Mouse (Mus musculus) C2C12 (cell line): ENCODE measurements at regions not wholly inside any gene's neighbourhood (a gene's known extent, or its start where the extent isn't known, plus 50 kb on each side); places are given as distances from the start of the nearest gene placed in this dataset.

ENCODE experiments used
- CEBPB ChIP-seq: IDR thresholded peaks from one replicate; pipeline ENCODE4 v1.6.1; 2011; ENCODE audit warnings: low read depth, mild to moderate bottlenecking, control low read depth, moderate library complexity
- CTCF ChIP-seq: IDR thresholded peaks from one replicate; pipeline ENCODE4 v1.5.1; 2011; ENCODE audit not compliant: control insufficient read depth, insufficient read depth, insufficient read length
- FOSL1 ChIP-seq: IDR thresholded peaks from one replicate; pipeline ENCODE4 v1.8.0; 2011; ENCODE audit warnings: mild to moderate bottlenecking, low read length; ENCODE audit not compliant: poor library complexity, insufficient read depth, severe bottlenecking
- MAX ChIP-seq: IDR thresholded peaks from one replicate; pipeline ENCODE4 v1.6.1; 2011; ENCODE audit warnings: mild to moderate bottlenecking, control low read depth
- MYOD1 ChIP-seq: IDR thresholded peaks from one replicate; pipeline ENCODE4 v1.6.1; 2011; ENCODE audit warnings: low read depth; ENCODE audit not compliant: control insufficient read depth, insufficient read length
- MYOG ChIP-seq: IDR thresholded peaks from one replicate; pipeline ENCODE4 v1.6.1; 2011; ENCODE audit not compliant: control insufficient read depth, insufficient read length; ENCODE audit errors: extremely low read depth
- USF1 ChIP-seq: IDR thresholded peaks from one replicate; pipeline ENCODE4 v1.6.1; 2011; ENCODE audit warnings: low read depth, mild to moderate bottlenecking, control low read depth, moderate library complexity

DNA sequence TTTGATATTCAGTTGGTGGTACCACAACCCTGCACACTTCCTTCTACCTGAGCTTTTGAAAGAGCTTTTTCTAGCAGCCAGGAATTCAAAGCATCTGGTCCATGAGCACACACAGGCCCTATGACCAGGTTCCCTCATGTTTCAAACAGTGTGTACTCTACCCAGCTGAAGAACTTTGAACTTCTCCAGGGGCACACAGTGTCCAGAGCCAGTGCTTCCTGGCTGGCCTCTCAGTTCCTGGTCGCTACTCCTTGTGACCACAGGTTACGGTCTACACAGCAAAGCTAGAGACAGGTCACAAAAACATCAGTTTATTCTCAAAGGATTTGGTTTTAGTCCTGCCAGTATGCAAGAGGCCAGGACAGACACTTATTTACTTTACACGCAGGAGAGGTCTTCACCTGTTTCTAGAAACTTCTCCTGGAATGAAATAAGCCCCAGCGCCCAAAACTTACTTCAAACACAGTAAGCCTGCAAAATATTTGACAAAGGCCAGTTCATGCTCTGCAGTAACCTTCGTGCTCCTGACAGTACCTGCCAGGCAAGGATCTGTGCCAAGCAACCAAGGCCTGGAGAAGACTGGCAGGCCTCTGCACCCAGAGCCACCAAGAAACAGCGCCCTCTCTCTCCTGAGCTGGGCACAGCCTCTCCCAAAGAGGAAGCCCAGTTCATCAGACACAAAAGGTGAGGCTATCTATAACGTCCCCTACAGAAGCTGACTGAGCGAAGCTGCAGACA, 124.5 kb upstream of the Dio3 start:
- TF ChIP-seq MAX (no peak), CTCF (no peak), MYOG (no peak), CEBPB (no peak), USF1 (no peak), FOSL1 (no peak), MYOD1 (no peak)
